Mouse (Mus musculus) lung, postnatal 0 days (tissue): ENCODE measurements around the gene Camkmt. TPM values are rescaled to one million over a fixed set of nuclear protein-coding genes. Genes with fewer than 3 reads are reported as not detected.

Source experiments
- ATAC-seq: fragments of 200-750 bp; cut with Nextera tagmentation; 2 replicates; pipeline ENCODE4 v1.8.0; 2017; ENCODE audit warnings: moderate library complexity
- DNase-seq: peaks from one replicate; pipeline ENCODE4 v3.0.0-alpha.2; 2016; ENCODE audit warnings: low spot score
- H3K27ac ChIP-seq: fragments of 300-500 bp; sonication (generic); 2 replicates; pipeline ENCODE4 v1.5.1; 2014; ENCODE audit warnings: antibody characterized with exemption, mild to moderate bottlenecking, low read length, mixed read lengths
- H3K27me3 ChIP-seq: fragments of 300-500 bp; sonication (generic); replicated peaks from 2 replicates; pipeline ENCODE4 v1.6.1; 2014; ENCODE audit warnings: low read length, mixed read lengths; ENCODE audit not compliant: insufficient read depth
- H3K36me3 ChIP-seq: fragments of 300-500 bp; sonication (generic); 2 replicates; pipeline ENCODE4 v1.6.1; 2014; ENCODE audit warnings: low read length, mixed read lengths; ENCODE audit not compliant: insufficient read depth
- H3K4me1 ChIP-seq: fragments of 300-500 bp; sonication (generic); 2 replicates; pipeline ENCODE4 v1.6.1; 2014; ENCODE audit warnings: antibody characterized with exemption, low read depth, low read length, mixed read lengths; ENCODE audit not compliant: insufficient read depth
- H3K4me2 ChIP-seq: fragments of 300-500 bp; sonication (generic); replicated peaks from 2 replicates; pipeline ENCODE4 v1.6.1; 2014; ENCODE audit warnings: low read depth, mild to moderate bottlenecking, low read length, moderate library complexity, mixed read lengths
- H3K4me3 ChIP-seq: fragments of 300-500 bp; sonication (generic); 2 replicates; pipeline ENCODE4 v1.5.1; 2014; ENCODE audit warnings: low read depth, low read length
- H3K9ac ChIP-seq: fragments of 300-500 bp; sonication (generic); replicated peaks from 2 replicates; pipeline ENCODE4 v1.6.1; 2014; ENCODE audit warnings: low read depth, mild to moderate bottlenecking
- H3K9me3 ChIP-seq: fragments of 300-500 bp; sonication (generic); 2 replicates; pipeline ENCODE4 v1.6.1; 2016; ENCODE audit warnings: low read length, mixed read lengths
- CTCF ChIP-seq: IDR thresholded peaks from 2 replicates; pipeline ENCODE4 v1.5.1; 2016; ENCODE audit warnings: antibody characterized with exemption, mild to moderate bottlenecking
- EP300 ChIP-seq: IDR thresholded peaks from 2 replicates; pipeline ENCODE4 v1.6.1; 2016; ENCODE audit warnings: antibody characterized with exemption, mild to moderate bottlenecking, control low read depth
- WGBS: fragments of 180-500 bp; shearing (Covaris S2); extraction: QIAGEN DNeasy Blood & Tissue Kit; methylation state at CpG from one replicate; pipeline ENCODE4 v1.1.7; 2014; 5-methylcytosine and 5-hydroxymethylcytosine counted together
- polyA plus RNA-seq: library from polyadenylated mRNA; unstranded; fragments of >200 nt; fragmentation: Nextera tagmentation; extraction: Ambion mirVana; gene quantifications from 2 replicates; pipeline ENCODE4 v1.2.1, GENCODE M21; 2015

Camkmt gene
- polyA plus RNA-seq, 1 experiment from 2014 or later: 3.2 TPM

DNA sequence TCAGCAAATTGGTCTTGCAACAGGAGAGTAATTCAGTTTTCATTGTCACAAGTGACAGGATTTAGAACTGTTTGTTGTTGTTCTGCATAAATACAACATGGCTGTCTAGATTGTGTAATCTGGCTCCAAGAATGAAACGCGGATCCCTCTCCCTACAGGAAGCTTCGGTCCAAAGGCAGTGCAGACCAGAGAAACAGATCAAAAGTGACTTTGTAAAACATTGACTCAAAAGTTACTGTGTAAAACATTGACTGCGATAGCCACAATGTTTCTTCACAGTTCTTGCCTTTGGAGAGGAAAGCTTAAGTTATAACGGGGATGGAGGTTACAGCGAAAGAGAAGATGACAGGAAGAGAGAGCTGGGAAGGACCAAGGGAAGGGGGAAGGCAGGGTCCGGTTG lies 288.7 kb downstream of the Camkmt start:
- no peak overlapping the region for H3K4me3 ChIP-seq
- H3K4me1 ChIP-seq: no peaks in the 10 kb centered on the region
- no peak overlapping the region for H3K4me2 ChIP-seq
- H3K9me3 ChIP-seq: no peaks in the 10 kb centered on the region
- H3K36me3 ChIP-seq: no peaks in the 10 kb centered on the region
- no peak overlapping the region for H3K9ac ChIP-seq
- ATAC-seq (no peak), DNase-seq (no peak)
- H3K27me3 ChIP-seq: no peaks in the 10 kb centered on the region
- 86% methylated on average over 7 of the region's 7 CpGs for WGBS
- no peak overlapping the region for H3K27ac ChIP-seq
- TF ChIP-seq EP300 (no peak), CTCF (no peak)

DNA sequence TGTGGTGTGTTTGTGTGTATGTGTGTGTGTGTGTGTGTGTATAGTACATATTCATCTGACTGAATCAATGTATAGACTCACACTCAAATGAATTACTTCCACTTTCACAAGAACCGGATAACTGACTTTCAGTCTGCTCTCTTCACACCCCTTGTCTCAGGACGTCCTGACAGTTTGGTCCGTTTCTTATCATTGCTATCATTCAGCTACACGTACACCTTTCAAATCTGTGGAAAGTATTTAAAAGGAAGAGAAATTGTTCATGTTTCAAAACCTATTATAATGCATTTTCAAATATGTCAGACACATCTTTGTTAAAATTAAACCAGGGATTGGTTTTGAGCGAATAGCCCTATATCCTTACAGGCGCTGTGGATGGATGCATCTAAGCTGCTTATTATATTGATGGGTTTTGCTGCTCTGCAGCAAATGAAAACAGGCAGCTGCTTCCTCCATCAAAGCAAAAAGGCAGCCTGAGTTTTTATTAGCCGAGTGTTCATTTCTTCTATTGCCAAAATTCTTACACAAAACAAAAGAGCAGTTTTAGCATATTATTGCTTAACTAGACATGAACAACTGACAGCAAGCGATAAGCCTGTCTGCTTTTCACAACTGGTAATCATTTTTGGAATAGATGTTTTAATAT lies 291.3 kb downstream of the Camkmt start:
- no peak for TF ChIP-seq EP300
- no peak for TF ChIP-seq CTCF
- Histone ChIP-seq H3K4me1 (no peaks in the 10 kb centered on the region), H3K4me3 (no peak overlapping the region), H3K27me3 (no peaks in the 10 kb centered on the region), H3K9me3 (no peaks in the 10 kb centered on the region), H3K36me3 (no peaks in the 10 kb centered on the region), H3K4me2 (no peak overlapping the region), H3K9ac (no peak overlapping the region), H3K27ac (no peak overlapping the region)
- DNase-seq (peak; percentile 42), ATAC-seq (no peak)
- 55% methylated on average over 8 of the region's 8 CpGs for WGBS

DNA sequence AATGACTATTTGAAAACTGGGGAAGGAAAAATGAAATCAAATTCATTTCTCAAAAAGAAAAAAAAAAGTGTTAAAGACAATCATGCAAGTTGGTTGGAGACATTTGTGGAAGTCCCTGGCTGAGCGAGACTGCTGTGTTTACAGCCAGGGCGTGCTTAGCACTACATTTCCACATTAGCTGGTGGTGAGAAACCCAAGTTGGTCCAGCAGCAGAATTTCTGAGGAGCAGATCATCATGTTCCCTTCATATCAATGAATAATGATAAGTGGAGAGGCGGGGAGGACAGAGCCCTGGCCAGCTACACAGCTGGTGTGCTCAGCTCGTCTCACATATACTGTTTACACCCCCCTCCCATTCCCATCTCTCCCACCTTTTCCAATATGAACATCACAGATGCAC lies 292.0 kb downstream of the Camkmt start:
- DNase-seq (peak; percentile 33), ATAC-seq (no peak)
- no peak overlapping the region for H3K27ac ChIP-seq
- no peaks in the 10 kb centered on the region for H3K27me3 ChIP-seq
- no peaks in the 10 kb centered on the region for H3K4me1 ChIP-seq
- no peaks in the 10 kb centered on the region for H3K36me3 ChIP-seq
- TF ChIP-seq CTCF: no peak
- no peak for TF ChIP-seq EP300
- H3K4me2 ChIP-seq: no peak overlapping the region
- H3K9ac ChIP-seq: no peak overlapping the region
- H3K4me3 ChIP-seq: no peak overlapping the region
- H3K9me3 ChIP-seq: no peaks in the 10 kb centered on the region
- WGBS: 52% methylated on average over 4 of the region's 4 CpGs

GRCm38 (mm10) chr17:85382906-85383305 lies 292.6 kb downstream of the Camkmt start:
- ATAC-seq: no peak
- Histone ChIP-seq H3K27ac (no peak overlapping the region), H3K4me3 (no peak overlapping the region), H3K9me3 (no peaks in the 10 kb centered on the region), H3K4me2 (no peak overlapping the region), H3K4me1 (no peaks in the 10 kb centered on the region), H3K27me3 (no peaks in the 10 kb centered on the region), H3K9ac (no peak overlapping the region), H3K36me3 (no peaks in the 10 kb centered on the region)
- WGBS: 77% methylated on average over 6 of the region's 6 CpGs
- no peak for DNase-seq
- no peak for TF ChIP-seq EP300
- TF ChIP-seq CTCF: no peak

- Histone ChIP-seq H3K9me3 (no peaks in the 10 kb centered on the region), H3K4me2 (no peak overlapping the region), H3K27me3 (no peaks in the 10 kb centered on the region), H3K36me3 (no peaks in the 10 kb centered on the region), H3K4me1 (no peaks in the 10 kb centered on the region), H3K4me3 (no peak overlapping the region), H3K9ac (no peak overlapping the region), H3K27ac (no peak overlapping the region)
- DNase-seq (no peak), ATAC-seq (no peak)
- TF ChIP-seq EP300: no peak
- no peak for TF ChIP-seq CTCF
- 89% methylated on average over 16 of the region's 16 CpGs for WGBS
Measured at GRCm38 (mm10) chr17:85393091-85393890, 302.9 kb downstream of the Camkmt start.

DNA sequence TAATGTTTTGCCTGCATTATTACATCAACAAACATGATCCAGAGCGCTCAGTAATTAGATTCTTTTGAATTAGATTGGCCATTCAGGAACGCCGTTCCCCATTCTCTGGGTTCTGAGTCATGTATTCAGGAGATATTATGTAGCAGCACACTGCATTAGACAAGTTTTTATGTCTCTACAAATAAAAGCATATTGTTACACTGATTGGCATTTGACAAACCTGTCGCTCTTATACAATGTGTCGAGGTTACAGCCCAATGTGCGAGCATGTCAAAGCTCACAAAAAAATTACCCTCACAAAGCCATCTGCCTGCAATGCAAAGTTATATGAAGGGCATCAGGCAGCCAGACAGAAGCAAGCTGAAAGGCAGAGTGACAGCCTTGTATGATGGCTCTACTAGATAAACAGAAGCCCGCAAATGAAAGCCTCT lies 303.6 kb downstream of the Camkmt start:
- Histone ChIP-seq H3K27ac (no peak overlapping the region), H3K9me3 (no peaks in the 10 kb centered on the region), H3K4me3 (no peak overlapping the region), H3K27me3 (no peaks in the 10 kb centered on the region), H3K36me3 (no peaks in the 10 kb centered on the region), H3K4me2 (no peak overlapping the region), H3K4me1 (no peaks in the 10 kb centered on the region), H3K9ac (no peak overlapping the region)
- DNase-seq: no peak
- WGBS: 89% methylated on average over 7 of the region's 7 CpGs
- no peak for ATAC-seq
- no peak for TF ChIP-seq CTCF
- no peak for TF ChIP-seq EP300
